Mouse (Mus musculus) midbrain, embryonic 16.5 days (tissue): ENCODE measurements around the gene Gpn2. TPM values are rescaled to one million over a fixed set of nuclear protein-coding genes. Genes with fewer than 3 reads are reported as not detected.

Source experiments
- ATAC-seq: fragments of 200-750 bp; cut with Nextera tagmentation; 2 replicates; pipeline ENCODE4 v1.8.0; 2017; ENCODE audit warnings: moderate TSS enrichment
- H3K27ac ChIP-seq: fragments of 300-500 bp; sonication (generic); 2 replicates; pipeline ENCODE4 v1.5.1; 2014; ENCODE audit warnings: mild to moderate bottlenecking, low read length, mixed read lengths
- H3K27me3 ChIP-seq: fragments of 300-500 bp; sonication (generic); 2 replicates; pipeline ENCODE4 v1.6.1; 2014; ENCODE audit warnings: low read depth, low read length, mixed read lengths; ENCODE audit not compliant: control insufficient read depth, insufficient read depth
- H3K36me3 ChIP-seq: fragments of 300-500 bp; sonication (generic); 2 replicates; pipeline ENCODE4 v1.6.1; 2014; ENCODE audit warnings: mild to moderate bottlenecking, low read length, moderate library complexity, mixed read lengths; ENCODE audit not compliant: control insufficient read depth, insufficient read depth
- H3K4me1 ChIP-seq: fragments of 300-500 bp; sonication (generic); 2 replicates; pipeline ENCODE4 v1.6.1; 2014; ENCODE audit warnings: mild to moderate bottlenecking, low read length, mixed read lengths; ENCODE audit not compliant: control insufficient read depth, insufficient read depth
- H3K4me2 ChIP-seq: fragments of 300-500 bp; sonication (generic); 2 replicates; pipeline ENCODE4 v1.6.1; 2014; ENCODE audit warnings: mild to moderate bottlenecking, low read length, mixed read lengths
- H3K4me3 ChIP-seq: fragments of 300-500 bp; sonication (generic); 2 replicates; pipeline ENCODE4 v1.5.1; 2014; ENCODE audit warnings: low read depth, mild to moderate bottlenecking, low read length, moderate library complexity, mixed read lengths
- H3K9ac ChIP-seq: fragments of 300-500 bp; sonication (generic); 2 replicates; pipeline ENCODE4 v1.6.1; 2014; ENCODE audit warnings: low read depth, low read length, mixed read lengths
- H3K9me3 ChIP-seq: fragments of 300-500 bp; sonication (generic); replicated peaks from 2 replicates; pipeline ENCODE4 v1.6.1; 2014; ENCODE audit warnings: mild to moderate bottlenecking, low read length, mixed read lengths; ENCODE audit not compliant: control insufficient read depth, poor library complexity, severe bottlenecking
- WGBS: fragments of 180-500 bp; shearing (Covaris S2); extraction: QIAGEN DNeasy Blood & Tissue Kit; methylation state at CpG from one replicate; pipeline ENCODE4 v1.1.7; 2014; 5-methylcytosine and 5-hydroxymethylcytosine counted together
- polyA plus RNA-seq: library from polyadenylated mRNA; unstranded; fragments of >200 nt; fragmentation: Nextera tagmentation; extraction: Ambion mirVana; gene quantifications from 2 replicates; pipeline ENCODE4 v1.2.1, GENCODE M21; 2015

Gpn2 gene
- polyA plus RNA-seq, 1 experiment from 2014 or later = 16.1 TPM

DNA sequence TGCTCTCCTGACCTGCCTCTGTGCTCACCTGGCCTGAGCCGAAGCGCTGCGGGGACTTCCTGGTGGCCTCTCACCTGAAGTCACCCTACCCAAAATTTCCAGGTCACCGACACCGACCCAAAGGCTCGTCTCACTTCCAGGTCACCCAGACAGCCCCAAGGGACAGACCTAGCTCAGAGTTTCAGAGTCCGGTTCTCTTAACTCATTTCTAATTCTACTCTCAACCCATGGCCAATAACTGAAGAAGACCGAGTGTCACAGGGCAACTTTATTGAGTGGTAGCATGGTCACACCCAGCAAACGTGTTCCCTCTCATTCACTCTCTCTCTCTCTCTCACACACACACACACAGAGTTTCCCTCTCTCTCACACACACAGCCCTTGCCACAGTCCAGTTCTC lies 16.1 kb downstream of the Gpn2 start:
- Histone ChIP-seq H3K9ac (no peak overlapping the region), H3K27me3 (peaks cover 42% of the 10 kb centered on the region), H3K4me1 (peaks cover 13% of the 10 kb centered on the region), H3K36me3 (peaks cover 6% of the 10 kb centered on the region; the same call in 1 of the 2 replicates), H3K4me3 (peak overlapping the region; percentile 45), H3K9me3 (no peaks in the 10 kb centered on the region), H3K4me2 (peak overlapping the region; percentile 85), H3K27ac (no peak overlapping the region)
- 19% methylated on average over 9 of the region's 9 CpGs for WGBS
- no peak for ATAC-seq

DNA sequence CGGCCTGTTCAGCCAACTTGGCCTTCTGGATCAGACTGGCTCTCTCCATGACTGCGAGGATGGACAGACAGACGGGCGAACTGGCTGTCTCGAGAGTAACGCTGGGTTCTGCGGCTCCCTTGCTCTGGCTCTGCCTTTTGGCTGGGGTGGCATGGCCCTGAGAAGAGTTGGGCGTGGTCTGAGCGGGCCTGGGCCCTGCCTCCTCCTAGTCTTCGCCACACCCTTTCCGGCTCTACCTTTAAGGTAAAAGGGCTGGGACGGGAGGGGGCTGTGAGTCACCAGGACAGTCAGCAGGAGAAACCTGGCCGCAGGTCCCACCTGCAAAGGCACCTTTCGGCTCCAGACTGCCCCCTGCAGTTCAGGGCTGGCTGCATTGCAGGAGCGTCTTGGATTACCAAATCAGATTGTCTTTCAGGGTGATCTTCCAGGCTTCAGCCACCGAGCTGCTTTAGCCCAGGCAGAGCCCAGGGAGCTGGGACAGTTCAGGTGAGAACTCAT lies 17.6 kb downstream of the Gpn2 start, which contains the start of gene Sfn:
Gene Sfn, minus strand, starts transcription at position 448 of the 498 bp plus-strand sequence.
- no peak within 1 kb of the TSS for H3K27ac ChIP-seq
- no peak within 1 kb of the TSS for H3K4me3 ChIP-seq
- H3K36me3 ChIP-seq = peaks cover 15% of the 10 kb centered on the region; the same call in 1 of the 2 replicates
- WGBS = 2% methylated on average over 16 of the region's 16 CpGs
- H3K4me2 ChIP-seq = no peak within 1 kb of the TSS
- peaks cover 42% of the 10 kb centered on the region for H3K27me3 ChIP-seq
- ATAC-seq = no peak
- H3K4me1 ChIP-seq = peaks cover 13% of the 10 kb centered on the region
- no peak within 1 kb of the TSS for H3K9ac ChIP-seq
- H3K9me3 ChIP-seq = no peaks in the 10 kb centered on the region

DNA sequence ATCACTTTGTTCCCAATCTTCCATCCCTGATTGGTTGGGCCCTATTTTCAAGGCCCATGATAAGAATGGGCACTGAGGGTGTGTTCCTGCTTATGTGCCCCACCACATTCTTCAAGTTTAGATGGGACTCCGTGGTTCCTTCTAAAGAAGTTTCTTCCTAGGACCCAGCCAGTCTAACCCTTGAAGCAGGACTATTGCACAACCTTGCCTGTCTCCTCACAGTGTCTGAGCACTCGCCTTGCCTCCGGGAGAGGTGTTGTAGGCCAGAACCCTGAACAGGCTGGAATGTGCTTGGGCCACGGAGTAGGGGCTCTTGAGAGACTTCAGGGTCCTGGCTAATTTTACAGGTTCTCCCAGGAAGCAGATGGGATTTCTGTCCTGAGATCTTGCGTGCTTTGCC lies 18.9 kb downstream of the Gpn2 start:
- no peak overlapping the region for H3K27ac ChIP-seq
- H3K9ac ChIP-seq = no peak overlapping the region
- ATAC-seq = no peak
- no peaks in the 10 kb centered on the region for H3K9me3 ChIP-seq
- H3K4me1 ChIP-seq = peaks cover 13% of the 10 kb centered on the region
- peaks cover 22% of the 10 kb centered on the region; the same call in 1 of the 2 replicates for H3K36me3 ChIP-seq
- peaks cover 42% of the 10 kb centered on the region for H3K27me3 ChIP-seq
- H3K4me3 ChIP-seq = no peak overlapping the region
- WGBS = 94% methylated on average over 5 of the region's 5 CpGs
- H3K4me2 ChIP-seq = no peak overlapping the region

DNA sequence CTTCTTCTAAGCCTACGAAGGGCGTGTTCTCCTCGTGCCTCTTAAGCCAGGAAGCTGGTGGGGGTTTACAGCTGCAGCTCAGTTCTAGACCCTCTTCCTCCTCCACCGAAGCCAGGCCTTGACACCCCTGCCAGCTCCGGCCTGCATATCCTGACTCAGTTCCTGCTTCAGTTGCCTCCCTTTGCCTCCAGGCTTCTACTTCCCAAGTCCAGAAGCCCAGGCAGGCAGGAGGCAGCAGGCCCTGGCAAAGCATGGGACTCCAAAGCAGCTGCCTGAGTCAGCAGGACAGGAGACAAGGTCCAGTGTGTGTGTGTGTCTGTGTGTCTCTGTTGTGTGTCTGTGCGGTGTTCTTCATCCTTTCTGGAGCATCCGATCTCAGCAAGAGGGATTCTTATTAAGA lies 20.0 kb downstream of the Gpn2 start:
- WGBS = 92% methylated on average over 7 of the region's 7 CpGs
- Histone ChIP-seq H3K9ac (no peak overlapping the region), H3K36me3 (peaks cover 23% of the 10 kb centered on the region; the same call in 1 of the 2 replicates), H3K4me2 (no peak overlapping the region), H3K4me3 (no peak overlapping the region), H3K27ac (no peak overlapping the region), H3K9me3 (no peaks in the 10 kb centered on the region), H3K27me3 (peaks cover 31% of the 10 kb centered on the region), H3K4me1 (peaks cover 11% of the 10 kb centered on the region)
- ATAC-seq = no peak

DNA sequence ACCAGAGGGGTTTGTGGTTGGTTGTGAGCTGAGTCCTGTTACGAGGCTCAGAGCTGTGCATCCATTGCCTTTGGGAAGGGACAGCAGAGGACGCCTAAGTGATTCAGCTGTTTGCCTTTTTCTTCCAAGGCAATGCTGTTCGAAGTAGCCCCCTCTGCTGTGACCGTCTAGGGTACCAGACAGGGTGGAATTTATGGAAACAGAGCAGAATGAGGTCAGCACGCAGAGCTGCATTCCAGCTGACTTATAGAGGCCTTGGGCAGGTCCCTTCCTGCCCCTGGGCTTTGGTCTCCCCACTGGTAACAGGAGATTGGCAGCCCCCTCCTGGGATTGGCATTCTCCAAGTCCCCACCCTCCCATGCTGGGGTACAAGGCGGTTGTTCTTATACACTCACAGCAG lies 20.7 kb downstream of the Gpn2 start:
- no peak for ATAC-seq
- H3K9ac ChIP-seq = no peak overlapping the region
- H3K9me3 ChIP-seq = no peaks in the 10 kb centered on the region
- no peak overlapping the region for H3K4me2 ChIP-seq
- no peak overlapping the region for H3K27ac ChIP-seq
- H3K4me1 ChIP-seq = peaks cover 4% of the 10 kb centered on the region; the same call in 1 of the 2 replicates
- H3K4me3 ChIP-seq = no peak overlapping the region
- H3K36me3 ChIP-seq = peaks cover 23% of the 10 kb centered on the region; the same call in 1 of the 2 replicates
- 69% methylated on average over 6 of the region's 6 CpGs for WGBS
- peaks cover 24% of the 10 kb centered on the region for H3K27me3 ChIP-seq

DNA sequence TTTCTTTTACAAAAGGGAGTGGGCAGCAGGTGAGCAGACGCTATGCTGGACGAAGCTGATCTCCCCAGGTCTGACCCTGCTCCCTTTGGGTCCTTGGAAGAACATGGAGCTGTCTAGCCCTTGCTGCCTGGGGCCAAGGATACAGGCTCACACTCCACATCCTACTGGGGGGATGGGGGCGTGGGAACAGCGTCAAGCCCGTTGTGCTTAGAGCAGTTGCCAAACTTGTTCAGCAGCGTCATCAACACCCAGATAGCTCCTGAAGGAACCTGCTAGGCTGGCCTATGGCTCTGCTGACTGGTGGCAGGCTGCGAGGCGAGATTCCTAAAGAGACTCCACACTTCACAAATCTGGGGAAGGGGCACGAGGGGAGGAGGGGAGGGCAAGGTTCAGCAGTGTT lies 21.2 kb downstream of the Gpn2 start:
- Histone ChIP-seq H3K27ac (no peak overlapping the region), H3K36me3 (peaks cover 23% of the 10 kb centered on the region; the same call in 1 of the 2 replicates), H3K4me2 (no peak overlapping the region), H3K9me3 (no peaks in the 10 kb centered on the region), H3K4me3 (no peak overlapping the region), H3K9ac (no peak overlapping the region), H3K27me3 (peaks cover 19% of the 10 kb centered on the region), H3K4me1 (no peaks in the 10 kb centered on the region)
- no peak for ATAC-seq
- 57% methylated on average over 9 of the region's 9 CpGs for WGBS

DNA sequence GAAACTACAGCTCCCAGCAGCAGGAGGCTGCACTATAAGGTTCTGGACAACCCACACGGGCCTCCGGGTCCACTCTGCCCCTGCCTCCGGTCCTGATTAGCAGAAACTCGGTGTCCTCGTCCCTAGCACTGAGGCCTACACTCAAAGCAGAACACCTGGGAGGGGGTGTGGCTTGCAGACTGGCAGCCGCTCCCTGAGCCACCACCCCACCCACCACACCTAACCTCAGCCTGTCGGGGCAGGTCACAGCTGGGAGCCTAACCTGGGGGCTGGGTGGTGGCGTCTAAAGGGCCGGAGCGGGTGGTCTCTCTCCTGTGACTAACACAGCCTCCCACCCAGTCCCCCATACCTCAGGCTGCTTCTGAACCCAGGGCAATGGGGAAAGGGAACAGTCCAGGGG lies 23.1 kb downstream of the Gpn2 start:
- Histone ChIP-seq H3K4me2 (no peak overlapping the region), H3K36me3 (peaks cover 26% of the 10 kb centered on the region), H3K27me3 (peaks cover 10% of the 10 kb centered on the region), H3K4me1 (no peaks in the 10 kb centered on the region), H3K9me3 (no peaks in the 10 kb centered on the region; the same call in 1 of the 2 replicates), H3K27ac (no peak overlapping the region), H3K9ac (no peak overlapping the region), H3K4me3 (no peak overlapping the region)
- ATAC-seq = no peak
- WGBS = 84% methylated on average over 10 of the region's 10 CpGs

DNA sequence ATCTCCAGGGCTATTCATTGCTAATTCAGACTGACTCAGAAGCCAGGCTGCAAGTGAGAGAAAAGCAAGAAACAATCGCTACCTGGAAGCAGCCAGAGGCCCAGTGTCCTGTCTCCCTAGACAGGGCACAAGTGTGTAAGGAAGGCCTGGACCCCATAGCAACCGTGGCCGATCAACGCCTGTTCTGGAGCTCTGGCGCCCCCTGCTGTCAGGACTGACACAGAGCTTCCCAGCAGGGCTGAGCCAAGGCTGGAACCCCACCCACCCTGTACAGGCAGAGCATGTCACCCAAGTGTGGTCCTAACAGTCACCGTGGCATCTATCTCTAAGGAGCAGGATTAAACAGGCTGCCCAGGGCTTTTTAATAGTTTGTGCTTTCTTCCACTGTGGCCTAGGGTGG lies 25.6 kb downstream of the Gpn2 start:
- WGBS = 22% methylated on average over 6 of the region's 6 CpGs
- no peaks in the 10 kb centered on the region for H3K4me1 ChIP-seq
- H3K4me3 ChIP-seq = no peak overlapping the region
- peaks cover 2% of the 10 kb centered on the region; the same call in 1 of the 2 replicates for H3K9me3 ChIP-seq
- no peak for ATAC-seq
- H3K27me3 ChIP-seq = no peaks in the 10 kb centered on the region
- no peak overlapping the region for H3K9ac ChIP-seq
- no peak overlapping the region for H3K27ac ChIP-seq
- H3K4me2 ChIP-seq = no peak overlapping the region
- peaks cover 33% of the 10 kb centered on the region for H3K36me3 ChIP-seq

DNA sequence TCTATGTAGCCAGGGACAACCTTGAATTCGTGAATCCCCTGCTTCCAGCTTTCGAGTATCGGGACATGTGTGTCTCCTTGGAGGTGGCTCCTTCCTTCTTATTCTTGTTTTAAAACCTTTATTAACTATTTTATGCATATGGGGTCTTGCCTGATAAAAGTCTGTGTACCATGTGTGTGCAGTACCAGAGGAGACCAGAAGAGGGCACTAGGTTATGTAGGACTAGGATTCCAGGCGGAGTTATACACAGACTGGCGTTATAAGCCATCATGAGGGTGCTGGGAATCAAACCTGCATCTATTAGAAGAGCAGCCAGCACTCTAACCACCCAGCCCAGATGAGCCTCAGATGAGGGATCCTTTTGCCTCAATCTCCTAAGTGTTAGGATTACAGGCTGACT lies 27.7 kb downstream of the Gpn2 start:
- no peaks in the 10 kb centered on the region for H3K4me1 ChIP-seq
- H3K27ac ChIP-seq = no peak overlapping the region
- peaks cover 24% of the 10 kb centered on the region for H3K36me3 ChIP-seq
- H3K4me3 ChIP-seq = no peak overlapping the region
- no peak overlapping the region for H3K9ac ChIP-seq
- H3K27me3 ChIP-seq = no peaks in the 10 kb centered on the region
- H3K4me2 ChIP-seq = no peak overlapping the region
- no peak for ATAC-seq
- 96% methylated on average over 5 of the region's 5 CpGs for WGBS
- H3K9me3 ChIP-seq = peaks cover 2% of the 10 kb centered on the region; the same call in 1 of the 2 replicates
